Mouse (Mus musculus) midbrain, embryonic 16.5 days (tissue): Measurements from ENCODE around the gene Stk25. TPM values are rescaled to one million over a fixed set of nuclear protein-coding genes. Genes with fewer than 3 reads are reported as not detected.

Experiments
- ATAC-seq: fragments of 200-750 bp; cut with Nextera tagmentation; 2 replicates; pipeline ENCODE4 v1.8.0; 2017; ENCODE audit warnings: moderate TSS enrichment
- H3K27ac ChIP-seq: fragments of 300-500 bp; sonication (generic); 2 replicates; pipeline ENCODE4 v1.5.1; 2014; ENCODE audit warnings: mild to moderate bottlenecking, low read length, mixed read lengths
- H3K27me3 ChIP-seq: fragments of 300-500 bp; sonication (generic); 2 replicates; pipeline ENCODE4 v1.6.1; 2014; ENCODE audit warnings: low read depth, low read length, mixed read lengths; ENCODE audit not compliant: control insufficient read depth, insufficient read depth
- H3K36me3 ChIP-seq: fragments of 300-500 bp; sonication (generic); 2 replicates; pipeline ENCODE4 v1.6.1; 2014; ENCODE audit warnings: mild to moderate bottlenecking, low read length, moderate library complexity, mixed read lengths; ENCODE audit not compliant: control insufficient read depth, insufficient read depth
- H3K4me1 ChIP-seq: fragments of 300-500 bp; sonication (generic); 2 replicates; pipeline ENCODE4 v1.6.1; 2014; ENCODE audit warnings: mild to moderate bottlenecking, low read length, mixed read lengths; ENCODE audit not compliant: control insufficient read depth, insufficient read depth
- H3K4me2 ChIP-seq: fragments of 300-500 bp; sonication (generic); 2 replicates; pipeline ENCODE4 v1.6.1; 2014; ENCODE audit warnings: mild to moderate bottlenecking, low read length, mixed read lengths
- H3K4me3 ChIP-seq: fragments of 300-500 bp; sonication (generic); 2 replicates; pipeline ENCODE4 v1.5.1; 2014; ENCODE audit warnings: low read depth, mild to moderate bottlenecking, low read length, moderate library complexity, mixed read lengths
- H3K9ac ChIP-seq: fragments of 300-500 bp; sonication (generic); 2 replicates; pipeline ENCODE4 v1.6.1; 2014; ENCODE audit warnings: low read depth, low read length, mixed read lengths
- H3K9me3 ChIP-seq: fragments of 300-500 bp; sonication (generic); replicated peaks from 2 replicates; pipeline ENCODE4 v1.6.1; 2014; ENCODE audit warnings: mild to moderate bottlenecking, low read length, mixed read lengths; ENCODE audit not compliant: control insufficient read depth, poor library complexity, severe bottlenecking
- WGBS: fragments of 180-500 bp; shearing (Covaris S2); extraction: QIAGEN DNeasy Blood & Tissue Kit; methylation state at CpG from one replicate; pipeline ENCODE4 v1.1.7; 2014; 5-methylcytosine and 5-hydroxymethylcytosine counted together
- polyA plus RNA-seq: library from polyadenylated mRNA; unstranded; fragments of >200 nt; fragmentation: Nextera tagmentation; extraction: Ambion mirVana; gene quantifications from 2 replicates; pipeline ENCODE4 v1.2.1, GENCODE M21; 2015

The Stk25 gene
- polyA plus RNA-seq, 1 experiment from 2014 or later, result 394 TPM

GRCm38 (mm10) chr1:93607090-93608083 is 51.1 kb downstream of the Stk25 start:
- no peaks in the 10 kb centered on the region for H3K9me3 ChIP-seq

GRCm38 (mm10) chr1:93603921-93604320 is 54.5 kb downstream of the Stk25 start:
- no peaks in the 10 kb centered on the region for H3K36me3 ChIP-seq
- no peak overlapping the region for H3K4me3 ChIP-seq
- H3K27me3 ChIP-seq, result no peaks in the 10 kb centered on the region
- 94% methylated on average over 12 of the region's 12 CpGs for WGBS
- no peaks in the 10 kb centered on the region for H3K4me1 ChIP-seq
- no peak overlapping the region for H3K9ac ChIP-seq
- H3K9me3 ChIP-seq, result no peaks in the 10 kb centered on the region
- no peak overlapping the region for H3K4me2 ChIP-seq
- H3K27ac ChIP-seq, result no peak overlapping the region
- ATAC-seq, result no peak

More at GRCm38 (mm10) chr1:93607090-93608083, 51.1 kb downstream of the Stk25 start:
- ATAC-seq, result no peak
- no peaks in the 10 kb centered on the region for H3K4me1 ChIP-seq
- no peak overlapping the region for H3K9ac ChIP-seq
- no peaks in the 10 kb centered on the region for H3K36me3 ChIP-seq
- H3K27me3 ChIP-seq, result no peaks in the 10 kb centered on the region
- H3K4me3 ChIP-seq, result no peak overlapping the region
- WGBS, result 86% methylated on average over 14 of the region's 14 CpGs
- no peak overlapping the region for H3K27ac ChIP-seq
- no peak overlapping the region for H3K4me2 ChIP-seq

- Histone ChIP-seq H3K36me3 (no peaks in the 10 kb centered on the region), H3K4me1 (no peaks in the 10 kb centered on the region), H3K4me2 (no peak overlapping the region), H3K4me3 (no peak overlapping the region), H3K27ac (no peak overlapping the region), H3K9ac (no peak overlapping the region), H3K9me3 (no peaks in the 10 kb centered on the region), H3K27me3 (no peaks in the 10 kb centered on the region)
- 79% methylated on average over 4 of the region's 4 CpGs for WGBS
- no peak for ATAC-seq
Measured at GRCm38 (mm10) chr1:93602911-93603310, 55.5 kb downstream of the Stk25 start.

- Histone ChIP-seq H3K27ac (no peak overlapping the region), H3K4me3 (no peak overlapping the region), H3K9ac (no peak overlapping the region), H3K27me3 (no peaks in the 10 kb centered on the region), H3K4me1 (no peaks in the 10 kb centered on the region), H3K36me3 (no peaks in the 10 kb centered on the region), H3K9me3 (no peaks in the 10 kb centered on the region), H3K4me2 (no peak overlapping the region)
- WGBS, result 73% methylated on average over 6 of the region's 6 CpGs
- ATAC-seq, result no peak
Measured at GRCm38 (mm10) chr1:93595916-93596315, 62.5 kb downstream of the Stk25 start.

GRCm38 (mm10) chr1:93593960-93594359 is 64.5 kb downstream of the Stk25 start:
- Histone ChIP-seq H3K27me3 (no peaks in the 10 kb centered on the region), H3K27ac (no peak overlapping the region), H3K9me3 (no peaks in the 10 kb centered on the region), H3K4me3 (no peak overlapping the region), H3K9ac (no peak overlapping the region), H3K36me3 (no peaks in the 10 kb centered on the region), H3K4me2 (no peak overlapping the region), H3K4me1 (no peaks in the 10 kb centered on the region)
- no peak for ATAC-seq

- Histone ChIP-seq H3K36me3 (0 out of 2 replicates have a peak, but pooled peaks cover 3% of the 10 kb centered on the region), H3K4me2 (no peak overlapping the region), H3K27ac (no peak overlapping the region), H3K27me3 (no peaks in the 10 kb centered on the region), H3K9ac (no peak overlapping the region), H3K9me3 (no peaks in the 10 kb centered on the region; the same call in 1 of the 2 replicates), H3K4me1 (no peaks in the 10 kb centered on the region), H3K4me3 (no peak overlapping the region)
- WGBS, result 72% methylated on average over 3 of the region's 3 CpGs
- ATAC-seq, result no peak
Measured at GRCm38 (mm10) chr1:93588346-93588745, 70.1 kb downstream of the Stk25 start.

GRCm38 (mm10) chr1:93581545-93581944 is 76.9 kb downstream of the Stk25 start:
- no peak overlapping the region for H3K9ac ChIP-seq
- H3K4me3 ChIP-seq, result no peak overlapping the region
- H3K4me1 ChIP-seq, result no peaks in the 10 kb centered on the region
- H3K27me3 ChIP-seq, result no peaks in the 10 kb centered on the region
- 94% methylated on average over 7 of the region's 7 CpGs for WGBS
- ATAC-seq, result no peak
- H3K36me3 ChIP-seq, result no peaks in the 10 kb centered on the region
- H3K4me2 ChIP-seq, result no peak overlapping the region
- no peaks in the 10 kb centered on the region; the same call in 1 of the 2 replicates for H3K9me3 ChIP-seq
- no peak overlapping the region for H3K27ac ChIP-seq

GRCm38 (mm10) chr1:93577861-93578260 is 80.6 kb downstream of the Stk25 start:
- Histone ChIP-seq H3K4me1 (no peaks in the 10 kb centered on the region), H3K36me3 (no peaks in the 10 kb centered on the region), H3K27ac (no peak overlapping the region), H3K4me2 (no peak overlapping the region), H3K27me3 (no peaks in the 10 kb centered on the region), H3K9ac (no peak overlapping the region), H3K9me3 (no peaks in the 10 kb centered on the region), H3K4me3 (no peak overlapping the region)
- ATAC-seq, result no peak
- WGBS, result 85% methylated on average over 4 of the region's 4 CpGs

- 86% methylated on average over 3 of the region's 3 CpGs for WGBS
- H3K4me2 ChIP-seq, result no peak overlapping the region
- no peaks in the 10 kb centered on the region for H3K4me1 ChIP-seq
- no peaks in the 10 kb centered on the region for H3K9me3 ChIP-seq
- H3K36me3 ChIP-seq, result no peaks in the 10 kb centered on the region
- no peaks in the 10 kb centered on the region for H3K27me3 ChIP-seq
- no peak overlapping the region for H3K27ac ChIP-seq
- no peak overlapping the region for H3K4me3 ChIP-seq
- H3K9ac ChIP-seq, result no peak overlapping the region
- no peak for ATAC-seq
Measured at GRCm38 (mm10) chr1:93577066-93577465, 81.4 kb downstream of the Stk25 start.
